Mouse (Mus musculus) neural tube, embryonic 11.5 days (tissue): ENCODE measurements around the gene Cgref1. TPM values are rescaled to one million over a fixed set of nuclear protein-coding genes. Genes with fewer than 3 reads are reported as not detected.

ENCODE experiments used
- ATAC-seq: fragments of 200-750 bp; cut with Nextera tagmentation; 2 replicates; pipeline ENCODE4 v1.8.0; 2017; ENCODE audit warnings: moderate number of reproducible peaks, mild to moderate bottlenecking, moderate TSS enrichment, moderate library complexity; ENCODE audit not compliant: insufficient read depth, low FRiP score, low TSS enrichment
- DNase-seq: peaks from one replicate; pipeline ENCODE4 v3.0.0-alpha.2; 2015; ENCODE audit warnings: low spot score
- H3K27ac ChIP-seq: fragments of 300-500 bp; sonication (generic); 2 replicates; pipeline ENCODE4 v1.5.1; 2014; ENCODE audit warnings: low read depth, mild to moderate bottlenecking, low read length
- H3K27me3 ChIP-seq: fragments of 300-500 bp; sonication (generic); 2 replicates; pipeline ENCODE4 v1.6.1; 2014; ENCODE audit warnings: mild to moderate bottlenecking, low read length, mixed read lengths; ENCODE audit not compliant: control insufficient read depth, insufficient read depth
- H3K36me3 ChIP-seq: fragments of 300-500 bp; sonication (generic); 2 replicates; pipeline ENCODE4 v1.6.1; 2014; ENCODE audit warnings: mild to moderate bottlenecking, low read length, moderate library complexity, mixed read lengths; ENCODE audit not compliant: control insufficient read depth, insufficient read depth
- H3K4me1 ChIP-seq: fragments of 300-500 bp; sonication (generic); 2 replicates; pipeline ENCODE4 v1.6.1; 2014; ENCODE audit warnings: low read length, mixed read lengths; ENCODE audit not compliant: control insufficient read depth, insufficient read depth
- H3K4me2 ChIP-seq: fragments of 300-500 bp; sonication (generic); 2 replicates; pipeline ENCODE4 v1.6.1; 2014; ENCODE audit warnings: low read depth, mild to moderate bottlenecking, moderate library complexity
- H3K4me3 ChIP-seq: fragments of 300-500 bp; sonication (generic); 2 replicates; pipeline ENCODE4 v1.5.1; 2014; ENCODE audit warnings: low read depth, low read length
- H3K9ac ChIP-seq: fragments of 300-500 bp; sonication (generic); 2 replicates; pipeline ENCODE4 v1.6.1; 2014; ENCODE audit warnings: mild to moderate bottlenecking, low read length
- H3K9me3 ChIP-seq: fragments of 300-500 bp; sonication (generic); 2 replicates; pipeline ENCODE4 v1.6.1; 2016; ENCODE audit warnings: low read length; ENCODE audit not compliant: control insufficient read depth
- WGBS: fragments of 180-500 bp; shearing (Covaris S2); extraction: QIAGEN DNeasy Blood & Tissue Kit; methylation state at CpG from one replicate; pipeline ENCODE4 v1.1.7; 2014; 5-methylcytosine and 5-hydroxymethylcytosine counted together
- polyA plus RNA-seq: library from polyadenylated mRNA; unstranded; fragments of >200 nt; fragmentation: Nextera tagmentation; extraction: Ambion mirVana; gene quantifications from 2 replicates; pipeline ENCODE4 v1.2.1, GENCODE M21; 2014

Gene Cgref1
- polyA plus RNA-seq, 1 experiment from 2014 or later, result 9.1 TPM

- no peaks in the 10 kb centered on the region for H3K9me3 ChIP-seq
- WGBS, result 78% methylated on average over 3 of the region's 3 CpGs
Observed at GRCm38 (mm10) chr5:30963916-30964315, 18.5 kb upstream of the Cgref1 start.

GRCm38 (mm10) chr5:30961545-30962505, 16.4 kb upstream of the Cgref1 start:
- Histone ChIP-seq H3K4me2 (no peak overlapping the region), H3K36me3 (peaks cover 8% of the 10 kb centered on the region)

More at GRCm38 (mm10) chr5:30963916-30964315, 18.5 kb upstream of the Cgref1 start:
- no peak overlapping the region for H3K4me2 ChIP-seq
- H3K9ac ChIP-seq, result no peak overlapping the region
- ATAC-seq (no peak), DNase-seq (no peak)
- no peaks in the 10 kb centered on the region for H3K36me3 ChIP-seq
- no peaks in the 10 kb centered on the region for H3K27me3 ChIP-seq
- peaks cover 6% of the 10 kb centered on the region for H3K4me1 ChIP-seq
- H3K27ac ChIP-seq, result no peak overlapping the region
- no peak overlapping the region for H3K4me3 ChIP-seq

GRCm38 (mm10) chr5:30960814-30961213, 15.4 kb upstream of the Cgref1 start:
- H3K4me2 ChIP-seq, result peak overlapping the region; percentile 92
- ATAC-seq, result no peak
- peaks cover 10% of the 10 kb centered on the region for H3K36me3 ChIP-seq
- H3K27me3 ChIP-seq, result no peaks in the 10 kb centered on the region
- H3K9me3 ChIP-seq, result no peaks in the 10 kb centered on the region
- H3K4me1 ChIP-seq, result peaks cover 11% of the 10 kb centered on the region
- H3K9ac ChIP-seq, result no peak overlapping the region
- H3K4me3 ChIP-seq, result no peak overlapping the region; the same call in 1 of the 2 replicates
- H3K27ac ChIP-seq, result no peak overlapping the region
- no peak for DNase-seq
- WGBS, result 91% methylated on average over 2 of the region's 2 CpGs

More at GRCm38 (mm10) chr5:30961545-30962505, 16.4 kb upstream of the Cgref1 start:
- Histone ChIP-seq H3K9me3 (no peaks in the 10 kb centered on the region), H3K4me1 (peaks cover 11% of the 10 kb centered on the region), H3K9ac (no peak overlapping the region), H3K4me3 (no peak overlapping the region), H3K27ac (no peak overlapping the region), H3K27me3 (no peaks in the 10 kb centered on the region)
- DNase-seq (no peak), ATAC-seq (no peak)
- WGBS, result 81% methylated on average over 10 of the region's 10 CpGs

- H3K4me1 ChIP-seq, result peaks cover 11% of the 10 kb centered on the region
- H3K9ac ChIP-seq, result peak within 1 kb of the TSS; percentile 84
- no peaks in the 10 kb centered on the region for H3K9me3 ChIP-seq
- peak within 1 kb of the TSS; percentile 92 for H3K4me2 ChIP-seq
- peaks cover 15% of the 10 kb centered on the region for H3K36me3 ChIP-seq
- peak; percentile 99 for DNase-seq
- peak within 1 kb of the TSS; percentile 82 for H3K27ac ChIP-seq
- H3K27me3 ChIP-seq, result no peaks in the 10 kb centered on the region
- ATAC-seq, result peak; percentile 89
- WGBS, result under 1% methylated on average over 56 of the region's 56 CpGs
- peak within 1 kb of the TSS; percentile 86 for H3K4me3 ChIP-seq
Observed at GRCm38 (mm10) chr5:30959966-30960501, 14.6 kb upstream of the Cgref1 start, which contains the start of gene Preb. Preb (minus strand) TSS chr5:30960361.

- Histone ChIP-seq H3K4me1 (peaks cover 11% of the 10 kb centered on the region), H3K27ac (peak overlapping the region; percentile 82), H3K4me3 (peak overlapping the region; percentile 86), H3K27me3 (no peaks in the 10 kb centered on the region), H3K9ac (peak overlapping the region; percentile 84), H3K36me3 (peaks cover 19% of the 10 kb centered on the region), H3K4me2 (peak overlapping the region; percentile 92), H3K9me3 (no peaks in the 10 kb centered on the region)
- no peak; the same call in 1 of the 2 replicates for ATAC-seq
- no peak for DNase-seq
- WGBS, result 42% methylated on average over 19 of the region's 19 CpGs
Observed at GRCm38 (mm10) chr5:30959198-30959854, 13.9 kb upstream of the Cgref1 start.

- no peak for ATAC-seq
- no peak overlapping the region for H3K4me3 ChIP-seq
- peaks cover 22% of the 10 kb centered on the region for H3K36me3 ChIP-seq
- no peak overlapping the region for H3K27ac ChIP-seq
- 93% methylated on average over 6 of the region's 6 CpGs for WGBS
- no peak overlapping the region for H3K9ac ChIP-seq
- no peaks in the 10 kb centered on the region for H3K27me3 ChIP-seq
- no peak overlapping the region for H3K4me2 ChIP-seq
- peaks cover 11% of the 10 kb centered on the region for H3K4me1 ChIP-seq
- DNase-seq, result no peak
- H3K9me3 ChIP-seq, result no peaks in the 10 kb centered on the region
Observed at GRCm38 (mm10) chr5:30957891-30958290, 12.5 kb upstream of the Cgref1 start.

- 92% methylated on average over 6 of the region's 6 CpGs for WGBS
- H3K27me3 ChIP-seq, result no peaks in the 10 kb centered on the region
- peaks cover 11% of the 10 kb centered on the region for H3K4me1 ChIP-seq
- no peaks in the 10 kb centered on the region for H3K9me3 ChIP-seq
- H3K4me3 ChIP-seq, result no peak overlapping the region
- H3K36me3 ChIP-seq, result peaks cover 22% of the 10 kb centered on the region
- H3K27ac ChIP-seq, result no peak overlapping the region
- no peak for ATAC-seq
- no peak for DNase-seq
- H3K9ac ChIP-seq, result no peak overlapping the region
- H3K4me2 ChIP-seq, result no peak overlapping the region
Observed at GRCm38 (mm10) chr5:30955751-30956150, 10.4 kb upstream of the Cgref1 start.

- no peaks in the 10 kb centered on the region for H3K27me3 ChIP-seq
- no peaks in the 10 kb centered on the region for H3K9me3 ChIP-seq
- no peak overlapping the region for H3K27ac ChIP-seq
- H3K4me1 ChIP-seq, result peaks cover 13% of the 10 kb centered on the region
- H3K9ac ChIP-seq, result no peak overlapping the region
- H3K4me3 ChIP-seq, result no peak overlapping the region
- DNase-seq, result no peak
- no peak for ATAC-seq
- peaks cover 22% of the 10 kb centered on the region for H3K36me3 ChIP-seq
- WGBS, result 96% methylated on average over 9 of the region's 9 CpGs
- no peak overlapping the region for H3K4me2 ChIP-seq
Observed at GRCm38 (mm10) chr5:30954556-30954955, 9.2 kb upstream of the Cgref1 start.
